Mouse (Mus musculus): ENCODE measurements around the gene Pecam1.

GRCm38 (mm10) chr11:106681138-106681537 is 69.3 kb downstream of the Pecam1 start:
- TF ChIP-seq POLR2A (IDR thresholded peaks at IDR 0.05; ENCODE audit: insufficient read depth, low read length) (no peak), CTCF (IDR thresholded peaks at IDR 0.05; ENCODE audit: low read depth, low read length) (no peak)
